Mouse (Mus musculus): Measurements from ENCODE around the gene Ucma. TPM values are rescaled to one million over a fixed set of nuclear protein-coding genes. Genes with fewer than 3 reads are reported as not detected.

Ucma gene
- total RNA-seq, 2 experiments from 2014 or later, result 1.8 to 4.0 TPM

GRCm38 (mm10) chr2:4985000-4985399 is 9.1 kb downstream of the Ucma start:
- Histone ChIP-seq H3K4me3 (no peak overlapping the region), H3K27ac (no peak overlapping the region)
- no peak for TF ChIP-seq CTCF (conservative IDR thresholded peaks at IDR 0.05)
- no peak for DNase-seq (ENCODE audit: low spot score in 2 of 2)

- no peak overlapping the region for H3K4me3 ChIP-seq
- no peak for DNase-seq (ENCODE audit: low spot score in 2 of 2)
- TF ChIP-seq CTCF (conservative IDR thresholded peaks at IDR 0.05), result no peak
- H3K27ac ChIP-seq, result no peak overlapping the region
These were observed 10.9 kb downstream of the Ucma start for GRCm38 (mm10) chr2:4986798-4987197.

GRCm38 (mm10) chr2:4987388-4988180 is 11.7 kb downstream of the Ucma start:
- H3K4me3 ChIP-seq, result no peak overlapping the region
- DNase-seq (ENCODE audit: low spot score in 2 of 2), result no peak
- TF ChIP-seq CTCF (conservative IDR thresholded peaks at IDR 0.05), result no peak
- H3K27ac ChIP-seq, result no peak overlapping the region

GRCm38 (mm10) chr2:4988826-4989424 is 13.0 kb downstream of the Ucma start:
- Histone ChIP-seq H3K27ac (no peak overlapping the region), H3K4me3 (no peak overlapping the region)
- DNase-seq (ENCODE audit: low spot score in 2 of 2), result no peak
- peak; percentile 40 for TF ChIP-seq CTCF (conservative IDR thresholded peaks at IDR 0.05)

- H3K27ac ChIP-seq, result peak overlapping the region; percentile 59
- H3K4me3 ChIP-seq, result no peak overlapping the region
- no peak for TF ChIP-seq CTCF (conservative IDR thresholded peaks at IDR 0.05)
- DNase-seq (ENCODE audit: low spot score in 2 of 2), result peak; percentile 42 to 43
These were observed 17.7 kb downstream of the Ucma start for GRCm38 (mm10) chr2:4993584-4993983.

GRCm38 (mm10) chr2:4994436-4994835 is 18.5 kb downstream of the Ucma start:
- no peak for DNase-seq (ENCODE audit: low spot score in 2 of 2)
- TF ChIP-seq CTCF (conservative IDR thresholded peaks at IDR 0.05), result no peak
- Histone ChIP-seq H3K27ac (no peak overlapping the region), H3K4me3 (no peak overlapping the region)

- Histone ChIP-seq H3K4me3 (no peak overlapping the region), H3K27ac (no peak overlapping the region)
- no peak for TF ChIP-seq CTCF (conservative IDR thresholded peaks at IDR 0.05)
- no peak for DNase-seq (ENCODE audit: low spot score in 2 of 2)
These were observed 19.7 kb downstream of the Ucma start for GRCm38 (mm10) chr2:4995646-4996045.

GRCm38 (mm10) chr2:4996421-4996824 is 20.5 kb downstream of the Ucma start:
- no peak for TF ChIP-seq CTCF (conservative IDR thresholded peaks at IDR 0.05)
- no peak overlapping the region for H3K27ac ChIP-seq
- no peak for DNase-seq (ENCODE audit: low spot score in 2 of 2)
- H3K4me3 ChIP-seq, result no peak overlapping the region

GRCm38 (mm10) chr2:4998905-4999304 is 23.0 kb downstream of the Ucma start:
- no peak for DNase-seq (ENCODE audit: low spot score in 2 of 2)
- peak; percentile 57 for TF ChIP-seq CTCF (conservative IDR thresholded peaks at IDR 0.05)
- Histone ChIP-seq H3K4me3 (no peak overlapping the region), H3K27ac (no peak overlapping the region)

- TF ChIP-seq CTCF (conservative IDR thresholded peaks at IDR 0.05), result no peak
- no peak overlapping the region for H3K4me3 ChIP-seq
- no peak overlapping the region for H3K27ac ChIP-seq
- DNase-seq (ENCODE audit: low spot score in 2 of 2), result no peak
These were observed 25.3 kb downstream of the Ucma start for GRCm38 (mm10) chr2:5001266-5001665.

- no peak for DNase-seq (ENCODE audit: low spot score in 2 of 2)
- TF ChIP-seq CTCF (conservative IDR thresholded peaks at IDR 0.05), result no peak
- Histone ChIP-seq H3K27ac (no peak overlapping the region), H3K4me3 (no peak overlapping the region)
These were observed 31.2 kb downstream of the Ucma start for GRCm38 (mm10) chr2:5007107-5007506.

- no peak for DNase-seq (ENCODE audit: low spot score in 2 of 2)
- TF ChIP-seq CTCF (conservative IDR thresholded peaks at IDR 0.05), result no peak
- peak overlapping the region; percentile 59 for H3K4me3 ChIP-seq
These were observed 36.1 kb downstream of the Ucma start for GRCm38 (mm10) chr2:5011898-5012490.

GRCm38 (mm10) chr2:5012491-5013324 is 36.8 kb downstream of the Ucma start, which contains the start of gene Mcm10:
TSS of gene Mcm10 (minus strand) at chr2:5012791.
- Histone ChIP-seq H3K4me3 (peak within 1 kb of the TSS; percentile 59), H3K27ac (no peak within 1 kb of the TSS)
- peak; percentile 92 to 93 for DNase-seq (ENCODE audit: low spot score in 2 of 2)
- TF ChIP-seq CTCF (conservative IDR thresholded peaks at IDR 0.05), result no peak

More at GRCm38 (mm10) chr2:5011898-5012490, 36.1 kb downstream of the Ucma start:
- H3K27ac ChIP-seq, result no peak overlapping the region
